Mouse (Mus musculus): Measurements from ENCODE around the gene Slc25a5.

The Slc25a5 gene

GRCm38 (mm10) chrX:36804196-36804595, 8.7 kb downstream of the Slc25a5 start:
- DNase-seq, result peak; percentile 77

- DNase-seq, result no peak
Measured at GRCm38 (mm10) chrX:36805466-36806235, 10.2 kb downstream of the Slc25a5 start.

GRCm38 (mm10) chrX:36807360-36808317, 12.2 kb downstream of the Slc25a5 start:
- DNase-seq, result peak; percentile 93

GRCm38 (mm10) chrX:36808318-36808683, 12.8 kb downstream of the Slc25a5 start:
- no peak for DNase-seq

GRCm38 (mm10) chrX:36811377-36811776, 15.9 kb downstream of the Slc25a5 start:
- no peak for DNase-seq

GRCm38 (mm10) chrX:36814161-36814836, 18.8 kb downstream of the Slc25a5 start:
- DNase-seq, result peak; percentile 90

GRCm38 (mm10) chrX:36815022-36815421, 19.6 kb downstream of the Slc25a5 start:
- DNase-seq, result peak; percentile 58

- DNase-seq, result no peak
Measured at GRCm38 (mm10) chrX:36815439-36815838, 20.0 kb downstream of the Slc25a5 start.

- no peak for DNase-seq
Measured at GRCm38 (mm10) chrX:36816368-36816899, 21.0 kb downstream of the Slc25a5 start.

GRCm38 (mm10) chrX:36816953-36817441, 21.5 kb downstream of the Slc25a5 start:
- no peak for DNase-seq

- DNase-seq, result no peak
Measured at GRCm38 (mm10) chrX:36819575-36819974, 24.1 kb downstream of the Slc25a5 start.

- DNase-seq, result peak; percentile 69
Measured at GRCm38 (mm10) chrX:36820201-36820600, 24.8 kb downstream of the Slc25a5 start.

GRCm38 (mm10) chrX:36823932-36824711, 28.7 kb downstream of the Slc25a5 start:
- DNase-seq, result no peak

- DNase-seq, result peak; percentile 76
Measured at GRCm38 (mm10) chrX:36825032-36825431, 29.6 kb downstream of the Slc25a5 start.

- DNase-seq, result no peak
Measured at GRCm38 (mm10) chrX:36826873-36827272, 31.4 kb downstream of the Slc25a5 start.

GRCm38 (mm10) chrX:36830271-36830670, 34.8 kb downstream of the Slc25a5 start:
- peak; percentile 67 for DNase-seq

GRCm38 (mm10) chrX:36831632-36832031, 36.2 kb downstream of the Slc25a5 start:
- DNase-seq, result no peak

GRCm38 (mm10) chrX:36833397-36834084, 38.1 kb downstream of the Slc25a5 start:
- DNase-seq, result peak; percentile 43

GRCm38 (mm10) chrX:36837069-36837676, 41.7 kb downstream of the Slc25a5 start:
- no peak for DNase-seq

GRCm38 (mm10) chrX:36839391-36839790, 43.9 kb downstream of the Slc25a5 start:
- DNase-seq, result peak; percentile 43

- DNase-seq, result no peak
Measured at GRCm38 (mm10) chrX:36841698-36842097, 46.2 kb downstream of the Slc25a5 start.

All from kidney, adult 11 months (tissue).